Mouse (Mus musculus) heart, adult 2 months (tissue): ENCODE measurements around the gene Gm20388.
A peak's percentile ranks its signal among the peaks of the same experiment; 100 is the strongest.

Experiments used
- CTCF ChIP-seq: fragments of 200-600 bp; IDR thresholded peaks from 2 replicates; pipeline ENCODE4 v1.8.1; 2022; ENCODE audit warnings: antibody characterized with exemption, mild to moderate bottlenecking, moderate library complexity
- EP300 ChIP-seq: fragments of 200-500 bp; IDR thresholded peaks from 2 replicates; pipeline ENCODE4 v1.6.1; 2011; ENCODE audit warnings: low read depth, low read length, control low read depth; ENCODE audit not compliant: insufficient read depth
- POLR2A ChIP-seq: fragments of 200-500 bp; IDR thresholded peaks from 2 replicates; pipeline ENCODE4 v1.6.1; 2011; ENCODE audit warnings: mild to moderate bottlenecking, low read depth, low read length, control low read depth; ENCODE audit not compliant: insufficient read depth

- TF ChIP-seq POLR2A, result peak; percentile 43; the same call in 1 of the 2 replicates
- no peak for TF ChIP-seq CTCF
- no peak for TF ChIP-seq EP300
These were observed 577.3 kb downstream of the Gm20388 start for GRCm38 (mm10) chr8:120487729-120488510.
